Mouse (Mus musculus) kidney, adult 2 months (tissue): Measurements from ENCODE around the gene Rad51b. TPM values are rescaled to one million over a fixed set of nuclear protein-coding genes. Genes with fewer than 3 reads are reported as not detected.

Experiments used
- DNase-seq: peaks from one replicate; pipeline ENCODE4 v3.0.0; 2021
- H3K27ac ChIP-seq: fragments of 200-500 bp; 2 replicates; pipeline ENCODE4 v1.5.1; 2012; ENCODE audit warnings: low read depth, low read length, control low read depth, inconsistent platforms; ENCODE audit not compliant: insufficient read depth
- H3K27me3 ChIP-seq: fragments of 200-500 bp; replicated peaks from 2 replicates; pipeline ENCODE4 v1.6.1; 2012; ENCODE audit warnings: mild to moderate bottlenecking, moderate library complexity, low read length, inconsistent platforms; ENCODE audit not compliant: control insufficient read depth, insufficient read depth
- H3K36me3 ChIP-seq: fragments of 200-500 bp; 2 replicates; pipeline ENCODE4 v1.6.1; 2012; ENCODE audit warnings: mild to moderate bottlenecking, moderate library complexity, low read length, inconsistent platforms; ENCODE audit not compliant: control insufficient read depth, insufficient read depth
- H3K4me1 ChIP-seq: fragments of 200-500 bp; 2 replicates; pipeline ENCODE4 v1.6.1; 2011; ENCODE audit warnings: low read length; ENCODE audit not compliant: control insufficient read depth, insufficient read depth
- H3K4me3 ChIP-seq: fragments of 200-500 bp; 2 replicates; pipeline ENCODE4 v1.5.1; 2011; ENCODE audit warnings: mild to moderate bottlenecking, low read depth, low read length, control low read depth; ENCODE audit not compliant: insufficient read depth
- CTCF ChIP-seq: fragments of 200-500 bp; conservative IDR thresholded peaks from 2 replicates; pipeline ENCODE4 v1.5.1; 2011; ENCODE audit warnings: low read depth, mild to moderate bottlenecking, control low read depth, low read length, moderate library complexity, mixed read lengths; ENCODE audit not compliant: insufficient read depth, insufficient read length
- POLR2A ChIP-seq: fragments of 200-500 bp; IDR thresholded peaks from one replicate; pipeline ENCODE4 v1.6.1; 2011; ENCODE audit warnings: low read depth, low read length, control low read depth
- WGBS: fragments of 180-500 bp; shearing (Covaris S2); methylation state at CpG from one replicate; pipeline ENCODE4 v1.1.7; 2018; 5-methylcytosine and 5-hydroxymethylcytosine counted together
- polyA plus RNA-seq: library from polyadenylated mRNA; depleted of rRNA; stranded (reverse); fragments of >200 nt; gene quantifications from 2 replicates; pipeline ENCODE4 v1.2.3, GENCODE M21; 2012

Gene Rad51b
- polyA plus RNA-seq, 1 experiment: 0.14 TPM

- 87% methylated on average over 6 of the region's 6 CpGs for WGBS
Observed at GRCm38 (mm10) chr12:79731905-79732304, 434.8 kb downstream of the Rad51b start.

DNA sequence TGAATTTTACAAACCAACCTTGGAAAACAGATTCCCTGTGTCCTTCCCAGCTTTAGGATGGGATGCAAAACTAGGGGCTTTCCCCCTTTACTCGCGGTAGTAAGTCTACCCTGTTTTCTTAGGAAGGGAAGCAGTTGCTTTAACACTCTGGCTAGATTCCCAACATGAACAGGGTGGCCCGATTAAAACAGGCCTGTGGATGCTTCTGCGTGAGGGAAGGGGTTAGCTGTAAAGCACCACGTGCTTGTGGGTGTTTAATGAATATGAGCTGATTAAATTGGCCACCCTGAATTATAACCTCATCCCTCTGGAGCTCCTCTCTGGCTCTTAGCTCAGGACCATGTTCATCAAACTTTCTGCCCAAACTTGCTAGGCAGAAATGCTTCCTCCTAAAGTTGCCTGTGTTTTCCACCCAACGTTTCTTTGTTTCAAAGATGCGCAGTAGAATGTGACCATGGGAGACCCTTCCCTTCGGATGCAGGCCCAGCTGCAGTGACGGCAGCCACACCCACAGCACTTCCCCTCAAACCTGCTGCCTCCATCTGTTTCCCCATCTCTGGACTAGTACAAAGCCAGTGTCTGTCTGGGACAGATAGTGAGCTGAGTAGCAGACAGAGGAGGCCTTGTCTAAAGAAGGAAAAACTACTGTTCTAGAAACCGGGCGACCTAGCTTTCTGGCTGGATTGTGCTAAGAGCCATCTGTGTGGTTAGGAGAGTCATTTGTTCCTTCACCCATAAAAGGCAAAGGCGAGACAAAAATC, 435.5 kb downstream of the Rad51b start:
- TF ChIP-seq CTCF: no peak
- TF ChIP-seq POLR2A: no peak
- 66% methylated on average over 12 of the region's 12 CpGs for WGBS
- Histone ChIP-seq H3K4me3 (no peak overlapping the region), H3K27ac (no peak overlapping the region), H3K27me3 (no peaks in the 10 kb centered on the region), H3K4me1 (no peaks in the 10 kb centered on the region), H3K36me3 (no peaks in the 10 kb centered on the region; the same call in 1 of the 2 replicates)
- DNase-seq: no peak

More at GRCm38 (mm10) chr12:79731905-79732304, 434.8 kb downstream of the Rad51b start:
- Histone ChIP-seq H3K4me3 (no peak overlapping the region), H3K27me3 (no peaks in the 10 kb centered on the region), H3K27ac (no peak overlapping the region), H3K36me3 (no peaks in the 10 kb centered on the region; the same call in 1 of the 2 replicates), H3K4me1 (no peaks in the 10 kb centered on the region)
- DNase-seq: no peak
- no peak for TF ChIP-seq POLR2A

DNA sequence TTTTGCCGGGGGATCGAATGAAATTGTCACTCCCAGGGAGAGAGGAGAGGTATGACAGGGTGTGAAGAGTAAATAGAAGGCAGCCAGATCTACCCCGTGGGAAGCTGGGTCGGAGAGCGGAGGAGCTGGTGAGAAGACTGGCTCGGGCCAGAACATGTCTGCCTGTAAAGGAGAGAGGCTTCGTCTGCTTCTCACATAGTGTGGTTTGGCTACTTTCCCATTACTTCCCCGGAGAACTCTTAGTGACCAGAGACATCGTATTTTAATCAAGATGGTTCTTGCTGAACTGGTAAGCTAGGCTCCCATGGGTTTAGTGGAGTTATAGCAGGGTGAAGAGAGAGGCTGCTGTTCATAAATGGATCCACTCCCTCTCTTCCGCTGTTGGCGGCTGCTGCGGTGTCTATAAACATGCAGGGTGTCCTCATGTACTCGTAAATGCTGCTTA, 438.3 kb downstream of the Rad51b start:
- DNase-seq: peak; percentile 50
- Histone ChIP-seq H3K27me3 (no peaks in the 10 kb centered on the region), H3K36me3 (no peaks in the 10 kb centered on the region), H3K27ac (peak overlapping the region; percentile 50; the same call in 1 of the 2 replicates), H3K4me1 (no peaks in the 10 kb centered on the region), H3K4me3 (no peak overlapping the region)
- TF ChIP-seq CTCF: no peak
- no peak for TF ChIP-seq POLR2A
- 63% methylated on average over 13 of the region's 13 CpGs for WGBS

DNA sequence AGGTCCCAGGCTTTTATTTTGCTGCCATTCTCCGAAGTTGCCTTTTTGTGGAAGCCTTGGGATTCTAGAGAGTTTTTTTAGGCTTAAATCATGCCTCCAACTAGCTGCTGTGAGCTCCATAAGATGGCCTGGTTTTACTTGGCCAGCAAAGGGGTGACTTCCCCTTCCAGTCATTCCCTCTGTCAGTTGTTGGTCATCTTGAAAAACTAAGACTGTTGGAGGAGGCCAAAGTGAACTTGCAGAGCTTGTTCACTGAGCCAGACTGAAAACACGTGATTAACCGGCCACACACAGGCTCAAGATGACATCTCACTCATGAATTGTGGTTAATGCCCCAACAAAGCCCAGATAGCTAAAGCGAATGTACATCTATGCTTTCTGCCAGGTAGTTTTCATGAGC, 438.8 kb downstream of the Rad51b start:
- no peak overlapping the region for H3K4me3 ChIP-seq
- peak overlapping the region; percentile 50 for H3K27ac ChIP-seq
- no peaks in the 10 kb centered on the region for H3K27me3 ChIP-seq
- 81% methylated on average over 4 of the region's 4 CpGs for WGBS
- TF ChIP-seq CTCF: no peak
- TF ChIP-seq POLR2A: no peak
- H3K4me1 ChIP-seq: no peaks in the 10 kb centered on the region
- DNase-seq: no peak
- H3K36me3 ChIP-seq: no peaks in the 10 kb centered on the region

- Histone ChIP-seq H3K27ac (no peak overlapping the region), H3K27me3 (no peaks in the 10 kb centered on the region), H3K4me1 (no peaks in the 10 kb centered on the region), H3K4me3 (no peak overlapping the region), H3K36me3 (no peaks in the 10 kb centered on the region)
- no peak for DNase-seq
- TF ChIP-seq POLR2A (no peak), CTCF (no peak)
Observed at GRCm38 (mm10) chr12:79738700-79739099, 441.6 kb downstream of the Rad51b start.

DNA sequence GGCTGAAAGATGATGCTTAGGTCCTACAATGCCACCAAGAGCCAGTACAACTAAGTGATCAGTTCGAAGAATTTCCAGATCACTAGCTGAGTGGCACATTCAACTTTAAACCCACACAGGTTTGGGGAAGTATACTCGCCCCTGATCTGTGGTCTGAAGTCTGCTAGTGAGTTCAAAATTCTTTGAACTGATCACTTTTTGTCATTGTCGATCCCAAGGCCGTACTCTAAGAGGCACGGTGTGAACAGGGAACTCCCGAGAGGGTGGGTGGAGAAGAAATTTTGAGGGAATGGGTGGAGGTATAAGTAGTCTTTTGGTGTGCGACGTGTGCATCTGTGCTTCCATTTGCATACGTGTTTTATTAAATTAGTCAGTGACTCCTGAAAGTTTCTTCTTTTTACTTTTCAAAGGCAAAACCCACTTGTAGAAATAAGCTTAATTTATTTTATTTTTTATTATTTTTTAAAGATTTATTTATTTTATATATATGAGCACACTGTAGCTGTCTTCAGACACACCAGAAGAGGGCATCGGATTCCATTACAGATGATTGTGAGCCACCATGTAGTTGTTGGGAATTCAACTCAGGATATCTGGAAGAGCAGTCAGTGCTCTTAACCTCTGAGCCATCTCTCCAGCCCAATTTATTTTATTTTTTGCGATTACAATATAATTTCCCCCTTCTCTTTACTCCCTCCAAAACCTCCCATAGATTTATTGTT, 443.0 kb downstream of the Rad51b start:
- Histone ChIP-seq H3K36me3 (no peaks in the 10 kb centered on the region), H3K4me1 (no peaks in the 10 kb centered on the region), H3K27ac (no peak overlapping the region), H3K4me3 (no peak overlapping the region), H3K27me3 (no peaks in the 10 kb centered on the region)
- WGBS: 93% methylated on average over 11 of the region's 11 CpGs
- no peak for DNase-seq
- TF ChIP-seq CTCF (no peak), POLR2A (no peak)

GRCm38 (mm10) chr12:79742211-79742610, 445.1 kb downstream of the Rad51b start:
- Histone ChIP-seq H3K4me1 (no peaks in the 10 kb centered on the region), H3K27ac (no peak overlapping the region), H3K36me3 (no peaks in the 10 kb centered on the region), H3K27me3 (no peaks in the 10 kb centered on the region), H3K4me3 (no peak overlapping the region)
- WGBS: 49% methylated on average over 7 of the region's 7 CpGs
- DNase-seq: peak; percentile 19
- no peak for TF ChIP-seq POLR2A
- TF ChIP-seq CTCF: no peak
